Mouse (Mus musculus) kidney, adult 9 months (tissue): ENCODE results near the gene Rps17.

Source experiments
- DNase-seq: peaks from one replicate; pipeline ENCODE4 v3.0.0; 2022

The Rps17 gene

DNA sequence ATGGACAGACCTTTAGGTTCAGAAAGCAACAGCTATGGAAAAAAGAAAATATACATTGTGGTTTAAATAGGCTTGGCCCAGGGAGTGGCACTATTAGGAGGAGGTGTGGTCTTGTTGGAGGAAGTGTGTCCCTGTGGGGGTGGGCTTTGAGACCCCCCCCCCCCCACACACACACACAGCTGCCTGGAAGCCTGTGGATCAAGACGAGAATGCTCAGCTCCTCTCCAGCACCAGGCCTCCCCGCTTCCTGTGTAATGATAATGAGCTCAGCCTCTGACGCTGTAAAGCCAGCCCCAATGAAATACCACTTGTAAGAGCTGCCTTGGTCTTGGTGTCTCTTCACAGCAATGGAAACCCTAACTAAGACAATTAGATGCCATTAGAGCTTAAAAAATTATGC lies 14.3 kb downstream of the Rps17 start:
- no peak for DNase-seq

DNA sequence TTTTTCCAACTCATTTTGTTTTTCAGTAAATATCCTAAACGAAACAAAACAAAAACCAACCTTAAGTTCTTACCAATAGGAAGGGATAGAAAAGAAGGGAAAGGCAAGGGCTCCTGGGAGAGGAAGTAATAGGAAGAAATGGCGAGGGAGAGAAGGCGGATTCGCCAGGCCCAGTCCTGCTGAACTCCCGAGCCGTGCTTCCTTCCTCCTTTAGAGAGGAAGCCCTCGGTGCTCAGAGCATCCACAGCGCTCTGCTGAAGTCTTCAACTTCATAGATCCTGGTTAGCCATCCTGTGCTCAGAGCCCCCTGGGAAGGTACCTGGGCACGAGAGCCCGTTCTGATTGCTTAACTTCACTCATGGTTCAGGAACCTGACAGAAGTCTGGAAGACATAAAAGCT lies 17.4 kb downstream of the Rps17 start:
- DNase-seq: no peak

DNA sequence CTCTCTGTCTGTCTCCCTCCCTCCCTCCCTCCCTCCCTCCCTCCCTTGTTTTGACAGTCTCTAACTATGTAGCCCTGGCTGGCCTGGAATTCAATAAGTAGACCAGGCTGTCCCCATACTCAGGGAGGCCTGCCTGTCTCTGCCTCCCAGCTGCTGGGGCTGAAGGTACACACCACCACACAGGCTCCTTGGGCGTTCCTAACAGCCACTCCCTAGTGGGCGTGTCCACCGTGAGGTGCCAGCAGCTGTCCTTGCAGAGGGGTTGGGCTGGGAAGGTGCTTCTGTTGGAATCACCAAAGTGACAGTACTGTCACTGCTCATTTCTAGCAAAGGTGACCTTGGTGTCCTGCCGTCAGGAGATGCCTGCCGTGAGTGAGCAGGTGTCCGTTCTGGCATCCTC lies 18.2 kb downstream of the Rps17 start:
- no peak for DNase-seq

DNA sequence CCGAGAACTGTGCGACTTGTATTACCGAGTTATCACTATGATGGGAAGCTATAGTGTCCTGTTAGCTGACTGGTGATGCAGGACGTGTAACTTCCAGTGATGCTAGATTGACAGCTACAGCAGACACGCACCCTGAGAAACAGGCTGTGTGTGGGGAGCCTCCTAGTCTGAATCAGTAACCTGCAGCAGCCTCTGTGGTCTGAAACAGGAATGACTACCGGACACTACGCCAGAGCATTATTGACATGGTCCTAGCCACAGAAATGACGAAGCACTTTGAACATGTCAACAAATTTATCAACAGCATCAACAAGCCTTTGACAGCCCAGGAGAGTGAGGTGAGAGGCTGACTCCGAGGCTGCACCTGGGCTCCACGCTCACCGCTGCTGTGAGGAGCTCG lies 19.0 kb downstream of the Rps17 start:
- DNase-seq: no peak

DNA sequence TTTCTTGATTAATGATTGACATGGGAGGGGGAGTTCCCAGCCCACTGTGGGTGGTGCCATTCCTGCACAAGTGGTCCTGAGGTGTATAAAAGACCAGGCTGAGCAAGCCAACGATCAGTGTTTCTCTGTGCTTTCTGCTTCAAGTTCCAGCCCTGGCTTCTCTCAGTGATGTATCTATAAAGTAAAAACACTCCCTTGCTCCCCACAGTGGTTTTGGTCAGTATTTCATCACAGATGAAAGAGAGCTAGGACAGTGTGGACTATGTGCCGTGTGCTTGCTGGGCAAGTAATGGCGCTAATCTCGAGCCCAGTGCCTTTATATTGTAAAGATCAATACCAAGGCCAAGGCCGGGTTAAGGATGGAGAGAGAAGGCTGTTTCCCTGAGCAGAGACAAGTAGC lies 23.3 kb downstream of the Rps17 start:
- DNase-seq: no peak

DNA sequence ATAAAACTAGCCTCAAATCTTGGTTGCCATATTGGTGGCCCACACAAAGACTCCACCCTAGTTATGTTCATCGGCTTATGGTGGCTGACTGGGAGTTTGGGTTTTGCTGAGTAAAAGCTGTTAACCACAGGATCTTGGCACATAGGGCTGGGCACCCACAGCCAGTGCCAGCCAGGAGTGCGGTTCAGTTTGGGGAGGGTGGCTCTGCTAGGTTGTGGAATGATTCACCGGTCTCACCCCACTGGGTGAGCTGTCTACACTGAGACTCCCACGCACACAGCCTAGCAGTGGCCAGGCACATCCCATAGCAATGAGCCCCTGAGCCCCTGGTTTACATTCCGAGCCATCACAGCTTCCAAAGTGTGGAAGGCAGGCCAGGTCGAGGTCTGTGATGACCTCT lies 25.3 kb downstream of the Rps17 start:
- DNase-seq: no peak

DNA sequence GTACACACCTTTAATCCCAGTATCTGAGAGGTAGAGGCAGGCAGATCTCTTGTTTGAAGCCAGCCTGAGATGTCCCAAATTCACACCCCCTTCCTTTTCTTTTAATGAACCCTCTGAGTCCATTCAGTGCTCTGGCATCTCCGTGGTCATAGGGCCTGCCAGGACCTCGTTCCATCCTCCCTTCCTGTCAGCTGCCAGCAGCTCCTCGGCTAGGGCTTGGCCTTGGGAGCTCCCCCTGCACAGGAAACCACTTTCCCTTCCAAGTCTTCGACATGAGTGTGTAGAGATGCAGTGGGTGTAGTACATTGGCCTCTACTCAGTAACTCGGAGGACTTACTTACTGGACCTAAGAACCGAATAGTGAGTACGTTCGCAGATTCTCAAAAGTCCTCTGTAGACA lies 29.5 kb downstream of the Rps17 start:
- no peak for DNase-seq

DNA sequence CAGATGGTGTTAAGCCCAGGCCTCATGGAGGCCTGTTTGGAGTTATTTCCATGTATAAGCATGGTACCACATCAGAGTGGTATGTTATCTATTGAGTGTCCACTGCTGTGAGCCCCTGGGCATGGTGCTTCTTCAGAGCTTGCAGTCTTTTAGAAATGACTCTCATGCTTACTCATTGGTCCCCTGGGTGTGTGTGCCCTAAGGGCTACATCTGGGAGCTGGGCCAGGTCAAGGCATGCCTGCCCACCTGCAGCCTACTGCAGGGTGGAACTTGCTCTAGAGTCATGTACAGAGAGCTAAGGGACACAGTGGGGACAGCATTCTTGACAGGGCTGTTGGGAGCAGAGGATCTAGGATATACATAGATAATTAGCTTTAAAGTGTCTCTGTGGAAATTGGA lies 33.5 kb downstream of the Rps17 start:
- DNase-seq: no peak

DNA sequence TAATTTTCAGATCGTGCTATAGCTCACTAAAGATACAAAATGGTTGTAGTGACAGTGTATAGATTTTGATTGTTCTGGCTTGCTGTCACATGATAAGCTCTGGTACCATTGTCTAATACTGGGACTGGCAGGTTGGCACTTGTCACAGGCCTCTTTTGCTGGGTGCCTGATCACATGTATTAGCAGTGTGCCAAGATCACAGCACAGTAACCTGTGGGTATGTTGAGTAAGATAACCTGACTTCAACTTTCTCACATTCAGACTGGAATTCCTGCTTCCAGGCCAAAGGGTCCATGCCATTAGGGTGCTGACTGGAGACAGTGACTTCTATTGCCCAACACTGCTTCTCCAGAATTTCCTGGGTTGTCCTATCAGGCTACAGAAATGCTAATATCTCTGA lies 33.9 kb downstream of the Rps17 start:
- no peak for DNase-seq

DNA sequence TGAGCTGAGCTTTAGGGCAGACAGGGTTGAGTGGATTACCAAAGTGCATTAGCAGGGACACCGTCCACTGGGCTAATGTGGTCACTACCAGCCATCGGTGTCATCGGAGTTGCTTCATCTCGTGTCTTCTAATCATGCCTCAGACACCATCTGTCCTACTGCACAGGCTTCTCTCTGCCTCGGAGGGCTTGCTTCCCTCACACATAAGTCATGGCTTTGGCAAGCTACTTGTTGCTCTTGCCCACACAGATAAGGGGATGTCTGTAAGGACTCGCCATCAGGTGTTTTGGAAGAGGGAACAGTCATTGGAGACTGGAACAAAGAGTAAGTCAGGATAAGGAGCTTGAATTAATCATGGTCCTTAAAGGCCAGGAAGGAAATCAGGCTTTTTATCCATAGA lies 35.8 kb downstream of the Rps17 start:
- no peak for DNase-seq

DNA sequence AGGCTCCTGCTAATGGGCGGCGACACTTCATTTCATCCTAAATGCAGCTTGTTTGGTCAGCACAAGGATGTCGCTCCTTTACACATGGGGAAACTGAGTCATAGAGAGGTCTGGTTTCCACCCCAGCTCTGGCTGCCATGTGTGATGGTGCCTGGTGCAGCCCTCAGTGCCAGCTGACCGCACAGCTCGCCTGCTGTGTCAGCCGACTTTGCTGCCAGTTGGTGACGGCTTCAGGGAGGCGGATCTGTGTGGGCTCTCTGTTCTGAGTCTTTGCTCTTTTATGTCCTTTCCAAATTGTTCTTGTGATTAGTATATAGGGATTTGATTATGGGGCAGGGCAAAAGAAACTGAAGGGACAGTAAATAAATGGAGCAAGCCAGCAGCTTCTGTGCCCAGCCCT lies 37.3 kb downstream of the Rps17 start:
- no peak for DNase-seq

DNA sequence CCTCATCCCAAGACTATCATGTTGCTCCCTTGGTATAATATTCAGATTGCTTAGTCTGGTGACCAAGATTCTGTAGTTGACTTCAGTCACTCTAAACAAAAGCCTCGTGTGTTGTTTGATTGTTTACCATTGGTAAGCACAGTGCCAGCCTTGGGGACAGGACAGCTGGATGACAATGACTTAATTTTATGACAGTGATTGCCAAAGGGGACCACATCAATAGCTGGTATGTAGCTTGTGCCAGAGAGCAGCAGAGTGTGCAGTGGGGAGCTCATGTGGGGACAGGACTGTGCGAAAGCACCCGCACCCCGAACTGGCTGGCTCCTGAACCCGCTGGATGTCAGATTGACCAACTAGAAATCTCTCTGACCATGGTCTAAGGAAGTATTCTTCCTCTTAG lies 40.4 kb downstream of the Rps17 start:
- no peak for DNase-seq

DNA sequence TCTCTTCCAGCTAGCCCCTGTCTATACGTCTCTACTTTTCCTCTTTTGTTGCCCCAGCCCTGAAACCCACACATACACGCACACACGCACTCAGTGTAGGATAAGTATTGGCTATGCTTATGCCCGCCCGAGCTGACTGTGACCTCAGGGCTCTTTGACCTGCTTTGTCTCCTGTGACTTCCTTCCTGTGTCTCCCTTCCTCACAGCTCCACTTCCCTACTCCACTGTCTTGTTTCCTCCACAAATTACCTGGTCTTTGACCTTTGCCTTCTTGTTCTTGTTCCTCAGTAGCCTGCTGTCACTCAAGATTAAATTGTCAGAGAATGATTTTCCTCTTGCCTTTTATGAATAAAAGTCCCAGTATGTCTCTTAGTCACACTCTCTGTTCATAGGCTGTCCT lies 41.0 kb downstream of the Rps17 start:
- DNase-seq: peak; percentile 66

DNA sequence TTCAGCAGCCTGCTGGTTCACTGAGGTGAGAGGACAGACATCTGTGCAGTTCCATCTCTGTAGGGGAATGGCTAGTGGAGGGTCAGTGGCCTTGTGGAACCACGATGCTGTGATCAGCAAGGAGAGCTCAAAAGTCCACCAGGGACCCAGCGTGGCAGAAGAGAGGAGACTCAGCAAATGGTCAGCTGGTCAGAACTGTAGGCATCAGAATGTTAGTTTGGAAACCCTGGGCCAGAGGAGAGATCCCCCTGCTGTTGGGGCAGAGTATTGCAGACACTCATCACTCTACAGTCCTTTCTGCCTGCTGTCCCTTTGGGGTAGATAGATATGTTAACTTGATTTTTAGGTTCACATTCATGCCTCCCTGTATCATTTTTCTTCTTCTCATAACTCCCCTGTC lies 41.4 kb downstream of the Rps17 start:
- peak; percentile 86 for DNase-seq

DNA sequence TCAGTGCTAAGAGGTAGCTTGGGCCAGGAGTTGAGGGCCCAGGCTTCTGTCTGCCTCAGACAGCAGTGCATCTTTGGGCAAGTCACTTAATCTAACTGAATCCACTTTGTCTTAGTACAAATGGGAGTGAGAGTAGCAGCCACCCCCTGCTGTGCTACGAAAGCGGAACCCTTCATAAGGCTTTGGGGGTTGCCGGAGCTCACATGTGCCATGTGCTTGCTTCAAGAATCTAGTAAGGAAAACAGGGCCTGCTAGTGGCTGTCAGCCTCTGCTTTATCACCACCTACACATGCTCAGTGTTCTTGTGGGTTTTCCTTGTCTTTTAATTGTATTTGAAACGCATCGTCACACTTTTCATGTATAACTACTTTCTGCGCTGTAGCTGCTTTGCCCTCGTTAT lies 43.7 kb downstream of the Rps17 start:
- DNase-seq: no peak

DNA sequence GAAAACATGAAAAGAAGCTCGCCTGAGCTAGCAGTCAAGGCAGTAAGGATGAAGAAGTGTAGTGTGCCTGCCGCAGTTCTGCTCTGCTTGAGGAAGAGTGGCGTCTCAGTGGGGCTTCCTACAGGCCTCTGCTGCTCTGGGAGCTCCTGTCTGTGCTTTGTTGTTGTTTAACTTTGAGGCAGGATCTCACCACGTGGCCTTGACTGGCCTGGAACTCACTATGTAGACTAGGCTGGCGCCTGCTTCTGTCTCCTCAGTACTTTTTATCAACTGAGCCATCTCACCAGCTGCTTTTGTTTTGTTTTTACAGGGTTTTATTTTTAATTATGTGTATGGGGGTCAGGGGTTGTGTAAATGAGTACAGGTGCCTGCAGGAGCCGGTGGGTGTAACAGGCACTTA lies 46.8 kb downstream of the Rps17 start:
- DNase-seq: peak; percentile 52

DNA sequence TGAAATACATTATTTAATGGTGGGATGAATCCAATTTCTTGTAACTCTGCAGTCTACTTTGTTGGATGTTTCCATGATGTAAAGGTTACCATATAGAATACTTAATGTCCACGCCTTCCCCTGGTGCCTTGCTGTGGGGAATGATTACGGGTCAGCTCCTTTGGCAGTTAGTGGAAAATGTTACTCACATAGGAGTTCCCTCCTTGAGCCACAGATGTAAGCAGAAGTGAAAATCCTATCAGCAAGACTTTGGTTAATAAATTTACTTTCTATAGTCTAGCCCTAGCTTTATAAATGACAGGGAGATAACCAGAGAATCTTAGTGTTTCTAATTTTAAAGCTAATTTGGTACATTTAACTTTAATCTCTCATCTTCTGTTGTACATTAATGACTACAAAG lies 49.9 kb downstream of the Rps17 start:
- no peak for DNase-seq
